Mouse (Mus musculus) lung, embryonic 15.5 days (tissue): ENCODE results near the gene Brpf3. TPM values are rescaled to one million over a fixed set of nuclear protein-coding genes. Genes with fewer than 3 reads are reported as not detected.
"Not testable (repeated sequence)": the region's sequence is repeated elsewhere in the genome, so short reads cannot be mapped to it uniquely, and the experiment has no call there.

Experiments used
- ATAC-seq: fragments of 200-750 bp; cut with Nextera tagmentation; 2 replicates; pipeline ENCODE4 v1.8.0; 2017; ENCODE audit warnings: moderate number of reproducible peaks, borderline replicate concordance; ENCODE audit not compliant: low FRiP score, low TSS enrichment; ENCODE audit errors: extremely low read depth
- H3K27ac ChIP-seq: fragments of 300-500 bp; sonication (generic); 2 replicates; pipeline ENCODE4 v1.5.1; 2015; ENCODE audit warnings: moderate library complexity, mild to moderate bottlenecking, inconsistent platforms
- H3K27me3 ChIP-seq: fragments of 300-500 bp; sonication (generic); 2 replicates; pipeline ENCODE4 v1.6.1; 2015; ENCODE audit warnings: inconsistent platforms
- H3K36me3 ChIP-seq: fragments of 300-500 bp; sonication (generic); 2 replicates; pipeline ENCODE4 v1.6.1; 2015; ENCODE audit warnings: inconsistent platforms
- H3K4me1 ChIP-seq: fragments of 300-500 bp; sonication (generic); 2 replicates; pipeline ENCODE4 v1.6.1; 2015; ENCODE audit warnings: inconsistent platforms
- H3K4me2 ChIP-seq: fragments of 300-500 bp; sonication (generic); 2 replicates; pipeline ENCODE4 v1.6.1; 2015; ENCODE audit warnings: inconsistent platforms, mild to moderate bottlenecking, moderate library complexity
- H3K4me3 ChIP-seq: fragments of 300-500 bp; sonication (generic); 2 replicates; pipeline ENCODE4 v1.5.1; 2015; ENCODE audit warnings: mild to moderate bottlenecking, inconsistent platforms
- H3K9ac ChIP-seq: fragments of 300-500 bp; sonication (generic); 2 replicates; pipeline ENCODE4 v1.6.1; 2015; ENCODE audit warnings: inconsistent platforms
- H3K9me3 ChIP-seq: fragments of 300-500 bp; sonication (generic); 2 replicates; pipeline ENCODE4 v1.6.1; 2016; ENCODE audit warnings: inconsistent platforms
- WGBS: fragments of 180-500 bp; shearing (Covaris S2); methylation state at CpG from one replicate; pipeline ENCODE4 v1.1.7; 2015; 5-methylcytosine and 5-hydroxymethylcytosine counted together
- polyA plus RNA-seq: library from polyadenylated mRNA; unstranded; fragments of >200 nt; fragmentation: Nextera tagmentation; extraction: Ambion mirVana; gene quantifications from 2 replicates; pipeline ENCODE4 v1.2.1, GENCODE M21; 2015

Brpf3 gene
- polyA plus RNA-seq = 10.3 and 12.9 TPM in 2 replicates

GRCm38 (mm10) chr17:28800671-28801412 is at the start of gene Brpf3:
Brpf3 (plus strand) TSS chr17:28801090.
- Histone ChIP-seq H3K27me3 (no peaks in the 10 kb centered on the region), H3K4me3 (peak within 1 kb of the TSS; percentile 89), H3K9me3 (no peaks in the 10 kb centered on the region), H3K9ac (peak within 1 kb of the TSS; percentile 99), H3K4me1 (peaks cover 29% of the 10 kb centered on the region), H3K36me3 (peaks cover 2% of the 10 kb centered on the region), H3K27ac (peak within 1 kb of the TSS; percentile 98), H3K4me2 (peak within 1 kb of the TSS; percentile 96)
- WGBS = under 1% methylated on average over 42 of the region's 99 CpGs
- peak; percentile 82 for ATAC-seq

- H3K36me3 ChIP-seq = no peaks in the 10 kb centered on the region
- no peaks in the 10 kb centered on the region for H3K4me1 ChIP-seq
- H3K4me3 ChIP-seq = no peak overlapping the region
- ATAC-seq = no peak
- no peaks in the 10 kb centered on the region for H3K9me3 ChIP-seq
- no peaks in the 10 kb centered on the region for H3K27me3 ChIP-seq
- no peak overlapping the region for H3K27ac ChIP-seq
- H3K4me2 ChIP-seq = no peak overlapping the region
- WGBS = 62% methylated on average over 5 of the region's 5 CpGs
- no peak overlapping the region for H3K9ac ChIP-seq
Measured at GRCm38 (mm10) chr17:28756447-28756846, 44.4 kb upstream of the Brpf3 start.

- 58% methylated on average over 2 of the region's 2 CpGs for WGBS
Measured at GRCm38 (mm10) chr17:28757470-28757869, 43.4 kb upstream of the Brpf3 start.

GRCm38 (mm10) chr17:28760736-28761312 is 40.1 kb upstream of the Brpf3 start:
- Histone ChIP-seq H3K27me3 (no peaks in the 10 kb centered on the region), H3K36me3 (no peaks in the 10 kb centered on the region), H3K27ac (no peak overlapping the region), H3K4me3 (no peak overlapping the region), H3K9ac (no peak overlapping the region), H3K9me3 (no peaks in the 10 kb centered on the region), H3K4me2 (no peak overlapping the region), H3K4me1 (no peaks in the 10 kb centered on the region)
- ATAC-seq = no peak
- WGBS = 47% methylated on average over 8 of the region's 8 CpGs

More at GRCm38 (mm10) chr17:28757470-28757869, 43.4 kb upstream of the Brpf3 start:
- H3K36me3 ChIP-seq = no peaks in the 10 kb centered on the region
- H3K9me3 ChIP-seq = no peaks in the 10 kb centered on the region
- no peaks in the 10 kb centered on the region for H3K4me1 ChIP-seq
- H3K27ac ChIP-seq = no peak overlapping the region
- no peak for ATAC-seq
- H3K4me3 ChIP-seq = no peak overlapping the region
- no peaks in the 10 kb centered on the region for H3K27me3 ChIP-seq
- H3K9ac ChIP-seq = no peak overlapping the region
- H3K4me2 ChIP-seq = no peak overlapping the region

GRCm38 (mm10) chr17:28761871-28762270 is 39.0 kb upstream of the Brpf3 start:
- Histone ChIP-seq H3K27ac (no peak overlapping the region), H3K36me3 (no peaks in the 10 kb centered on the region), H3K4me3 (no peak overlapping the region), H3K4me1 (no peaks in the 10 kb centered on the region), H3K9ac (no peak overlapping the region), H3K4me2 (no peak overlapping the region), H3K27me3 (no peaks in the 10 kb centered on the region), H3K9me3 (no peaks in the 10 kb centered on the region)
- no peak for ATAC-seq
- WGBS = 12% methylated on average over 3 of the region's 3 CpGs

GRCm38 (mm10) chr17:28766203-28766602 is 34.7 kb upstream of the Brpf3 start:
- Histone ChIP-seq H3K9ac (no peak overlapping the region), H3K4me3 (no peak overlapping the region), H3K4me1 (peaks cover 17% of the 10 kb centered on the region), H3K4me2 (no peak overlapping the region), H3K27me3 (peaks cover 19% of the 10 kb centered on the region), H3K36me3 (no peaks in the 10 kb centered on the region), H3K9me3 (no peaks in the 10 kb centered on the region), H3K27ac (no peak overlapping the region)
- 39% methylated on average over 3 of the region's 3 CpGs for WGBS
- ATAC-seq = no peak

- Histone ChIP-seq H3K36me3 (no peaks in the 10 kb centered on the region), H3K4me1 (peaks cover 17% of the 10 kb centered on the region), H3K4me3 (no peak overlapping the region), H3K9me3 (no peaks in the 10 kb centered on the region), H3K27me3 (peaks cover 19% of the 10 kb centered on the region), H3K27ac (no peak overlapping the region), H3K4me2 (no peak overlapping the region), H3K9ac (no peak overlapping the region)
- no peak for ATAC-seq
- 66% methylated on average over 11 of the region's 11 CpGs for WGBS
Measured at GRCm38 (mm10) chr17:28766781-28767515, 33.9 kb upstream of the Brpf3 start.

- H3K27me3 ChIP-seq = peaks cover 19% of the 10 kb centered on the region
- H3K36me3 ChIP-seq = no peaks in the 10 kb centered on the region
- no peaks in the 10 kb centered on the region for H3K9me3 ChIP-seq
- H3K4me2 ChIP-seq = peak within 1 kb of the TSS; percentile 80
- under 1% methylated on average over 53 of the region's 58 CpGs for WGBS
- H3K4me1 ChIP-seq = peaks cover 17% of the 10 kb centered on the region
- 0 out of 2 replicates have a peak, but pooled peaks have one; percentile 9 for ATAC-seq
- H3K27ac ChIP-seq = peak within 1 kb of the TSS; percentile 55
- peak within 1 kb of the TSS; percentile 49 for H3K9ac ChIP-seq
- H3K4me3 ChIP-seq = peak within 1 kb of the TSS; percentile 56
Measured at GRCm38 (mm10) chr17:28769121-28769874, 31.6 kb upstream of the Brpf3 start, which contains the start of gene Mapk13. Mapk13 (plus strand) TSS chr17:28769297.

GRCm38 (mm10) chr17:28769875-28770421 is 30.9 kb upstream of the Brpf3 start:
- ATAC-seq = peak; percentile 61
- no peaks in the 10 kb centered on the region for H3K36me3 ChIP-seq
- H3K9ac ChIP-seq = peak overlapping the region; percentile 49
- H3K4me2 ChIP-seq = peak overlapping the region; percentile 80
- WGBS = 1% methylated on average over 24 of the region's 24 CpGs
- H3K27me3 ChIP-seq = peaks cover 19% of the 10 kb centered on the region
- H3K4me1 ChIP-seq = peaks cover 17% of the 10 kb centered on the region
- H3K27ac ChIP-seq = peak overlapping the region; percentile 55
- H3K9me3 ChIP-seq = no peaks in the 10 kb centered on the region
- peak overlapping the region; percentile 56 for H3K4me3 ChIP-seq

GRCm38 (mm10) chr17:28771289-28771688 is 29.6 kb upstream of the Brpf3 start:
- no peak for ATAC-seq
- 81% methylated on average over 5 of the region's 5 CpGs for WGBS
- H3K9ac ChIP-seq = no peak overlapping the region
- no peaks in the 10 kb centered on the region for H3K36me3 ChIP-seq
- H3K4me1 ChIP-seq = peaks cover 17% of the 10 kb centered on the region
- no peak overlapping the region for H3K4me2 ChIP-seq
- no peak overlapping the region for H3K27ac ChIP-seq
- no peaks in the 10 kb centered on the region for H3K9me3 ChIP-seq
- H3K4me3 ChIP-seq = no peak overlapping the region
- H3K27me3 ChIP-seq = peaks cover 19% of the 10 kb centered on the region

GRCm38 (mm10) chr17:28774303-28774702 is 26.6 kb upstream of the Brpf3 start:
- H3K4me3 ChIP-seq, H3K27me3 ChIP-seq, H3K27ac ChIP-seq, H3K36me3 ChIP-seq, H3K4me2 ChIP-seq, ATAC-seq, H3K9me3 ChIP-seq, H3K9ac ChIP-seq: not testable (repeated sequence)
- H3K4me1 ChIP-seq = peaks cover 13% of the 10 kb centered on the region
- WGBS = 95% methylated on average over 9 of the region's 9 CpGs
